Mouse (Mus musculus) kidney, embryonic 14.5 days (tissue): ENCODE measurements around the gene Ccnyl1. TPM values are rescaled to one million over a fixed set of nuclear protein-coding genes. Genes with fewer than 3 reads are reported as not detected.

ENCODE experiments used
- ATAC-seq: fragments of 200-750 bp; cut with Nextera tagmentation; 2 replicates; pipeline ENCODE4 v1.8.0; 2017; ENCODE audit warnings: moderate number of reproducible peaks, mild to moderate bottlenecking, moderate TSS enrichment, moderate library complexity; ENCODE audit not compliant: low FRiP score, low TSS enrichment
- H3K27ac ChIP-seq: fragments of 300-500 bp; sonication (generic); 2 replicates; pipeline ENCODE4 v1.5.1; 2014; ENCODE audit warnings: low read depth, mild to moderate bottlenecking, low read length, moderate library complexity, mixed read lengths
- H3K27me3 ChIP-seq: fragments of 300-500 bp; sonication (generic); 2 replicates; pipeline ENCODE4 v1.6.1; 2014; ENCODE audit warnings: mild to moderate bottlenecking, low read length; ENCODE audit not compliant: control insufficient read depth, insufficient read depth
- H3K36me3 ChIP-seq: fragments of 300-500 bp; sonication (generic); 2 replicates; pipeline ENCODE4 v1.6.1; 2014; ENCODE audit warnings: low read length, mixed read lengths; ENCODE audit not compliant: control insufficient read depth, insufficient read depth
- H3K4me1 ChIP-seq: fragments of 300-500 bp; sonication (generic); 2 replicates; pipeline ENCODE4 v1.6.1; 2014; ENCODE audit warnings: low read length, mixed read lengths; ENCODE audit not compliant: control insufficient read depth, insufficient read depth
- H3K4me2 ChIP-seq: fragments of 300-500 bp; sonication (generic); replicated peaks from 2 replicates; pipeline ENCODE4 v1.6.1; 2014; ENCODE audit warnings: low read depth, mild to moderate bottlenecking, low read length
- H3K4me3 ChIP-seq: fragments of 300-500 bp; sonication (generic); 2 replicates; pipeline ENCODE4 v1.5.1; 2014; ENCODE audit warnings: mild to moderate bottlenecking, low read length
- H3K9ac ChIP-seq: fragments of 300-500 bp; sonication (generic); 2 replicates; pipeline ENCODE4 v1.6.1; 2014; ENCODE audit warnings: low read depth, mild to moderate bottlenecking, low read length, moderate library complexity
- H3K9me3 ChIP-seq: fragments of 300-500 bp; sonication (generic); 2 replicates; pipeline ENCODE4 v1.6.1; 2016; ENCODE audit warnings: low read length; ENCODE audit not compliant: control insufficient read depth
- WGBS: fragments of 180-500 bp; shearing (Covaris S2); extraction: QIAGEN DNeasy Blood & Tissue Kit; methylation state at CpG from one replicate; pipeline ENCODE4 v1.1.7; 2014; 5-methylcytosine and 5-hydroxymethylcytosine counted together
- polyA plus RNA-seq: library from polyadenylated mRNA; unstranded; fragments of >200 nt; fragmentation: Nextera tagmentation; extraction: Ambion mirVana; gene quantifications from 2 replicates; pipeline ENCODE4 v1.2.1, GENCODE M21; 2014

Ccnyl1 gene
- polyA plus RNA-seq, 1 experiment from 2014 or later, result 11.3 TPM

GRCm38 (mm10) chr1:64658876-64659275 lies 31.4 kb upstream of the Ccnyl1 start:
- ATAC-seq, result no peak
- Histone ChIP-seq H3K4me1 (no peaks in the 10 kb centered on the region), H3K4me3 (no peak overlapping the region), H3K27ac (peak overlapping the region; percentile 75; the same call in 1 of the 2 replicates), H3K36me3 (no peaks in the 10 kb centered on the region), H3K4me2 (no peak overlapping the region), H3K9me3 (no peaks in the 10 kb centered on the region), H3K27me3 (no peaks in the 10 kb centered on the region), H3K9ac (no peak overlapping the region)
- 65% methylated on average over 7 of the region's 7 CpGs for WGBS

- no peak overlapping the region for H3K9ac ChIP-seq
- no peak for ATAC-seq
- no peaks in the 10 kb centered on the region for H3K27me3 ChIP-seq
- no peaks in the 10 kb centered on the region for H3K36me3 ChIP-seq
- no peaks in the 10 kb centered on the region for H3K4me1 ChIP-seq
- no peak overlapping the region for H3K27ac ChIP-seq
- no peak overlapping the region for H3K4me3 ChIP-seq
- H3K9me3 ChIP-seq, result no peaks in the 10 kb centered on the region
- 28% methylated on average over 2 of the region's 2 CpGs for WGBS
- no peak overlapping the region for H3K4me2 ChIP-seq
These were observed 23.1 kb upstream of the Ccnyl1 start for GRCm38 (mm10) chr1:64667111-64667633.

- H3K27me3 ChIP-seq, result no peaks in the 10 kb centered on the region
- no peaks in the 10 kb centered on the region for H3K4me1 ChIP-seq
- H3K36me3 ChIP-seq, result no peaks in the 10 kb centered on the region
- H3K27ac ChIP-seq, result no peak overlapping the region
- ATAC-seq, result no peak
- no peak overlapping the region for H3K9ac ChIP-seq
- no peak overlapping the region for H3K4me3 ChIP-seq
- H3K9me3 ChIP-seq, result no peaks in the 10 kb centered on the region
- 74% methylated on average over 2 of the region's 2 CpGs for WGBS
- no peak overlapping the region for H3K4me2 ChIP-seq
These were observed 20.8 kb upstream of the Ccnyl1 start for GRCm38 (mm10) chr1:64669451-64669850.

GRCm38 (mm10) chr1:64673931-64674330 lies 16.3 kb upstream of the Ccnyl1 start:
- Histone ChIP-seq H3K4me2 (no peak overlapping the region), H3K4me1 (no peaks in the 10 kb centered on the region), H3K36me3 (no peaks in the 10 kb centered on the region), H3K9ac (no peak overlapping the region), H3K27ac (no peak overlapping the region), H3K27me3 (no peaks in the 10 kb centered on the region), H3K4me3 (no peak overlapping the region), H3K9me3 (no peaks in the 10 kb centered on the region)
- 90% methylated on average over 5 of the region's 5 CpGs for WGBS
- no peak for ATAC-seq

- Histone ChIP-seq H3K36me3 (no peaks in the 10 kb centered on the region), H3K9me3 (no peaks in the 10 kb centered on the region), H3K9ac (no peak overlapping the region), H3K4me2 (no peak overlapping the region), H3K4me1 (no peaks in the 10 kb centered on the region), H3K27ac (no peak overlapping the region), H3K4me3 (no peak overlapping the region), H3K27me3 (no peaks in the 10 kb centered on the region)
- ATAC-seq, result peak; percentile 64; the same call in 1 of the 2 replicates
- WGBS, result 21% methylated on average over 6 of the region's 6 CpGs
These were observed 14.0 kb upstream of the Ccnyl1 start for GRCm38 (mm10) chr1:64676060-64676839.

- Histone ChIP-seq H3K27ac (no peak overlapping the region), H3K4me1 (no peaks in the 10 kb centered on the region), H3K4me2 (no peak overlapping the region), H3K9me3 (no peaks in the 10 kb centered on the region), H3K27me3 (no peaks in the 10 kb centered on the region), H3K4me3 (no peak overlapping the region), H3K36me3 (no peaks in the 10 kb centered on the region), H3K9ac (no peak overlapping the region)
- 88% methylated on average over 3 of the region's 3 CpGs for WGBS
- no peak for ATAC-seq
These were observed 8.8 kb upstream of the Ccnyl1 start for GRCm38 (mm10) chr1:64681499-64681898.

GRCm38 (mm10) chr1:64683039-64683438 lies 7.2 kb upstream of the Ccnyl1 start:
- no peaks in the 10 kb centered on the region for H3K9me3 ChIP-seq
- no peaks in the 10 kb centered on the region for H3K36me3 ChIP-seq
- H3K27me3 ChIP-seq, result no peaks in the 10 kb centered on the region
- 88% methylated on average over 3 of the region's 3 CpGs for WGBS
- no peak overlapping the region for H3K27ac ChIP-seq
- H3K4me1 ChIP-seq, result no peaks in the 10 kb centered on the region
- no peak overlapping the region for H3K4me2 ChIP-seq
- H3K4me3 ChIP-seq, result no peak overlapping the region
- H3K9ac ChIP-seq, result no peak overlapping the region
- ATAC-seq, result no peak

- no peak overlapping the region for H3K27ac ChIP-seq
- no peak for ATAC-seq
- 97% methylated on average over 2 of the region's 2 CpGs for WGBS
These were observed 5.8 kb upstream of the Ccnyl1 start for GRCm38 (mm10) chr1:64684440-64684839.

GRCm38 (mm10) chr1:64688046-64688445 lies 2.2 kb upstream of the Ccnyl1 start:
- Histone ChIP-seq H3K9ac (no peak overlapping the region), H3K36me3 (no peaks in the 10 kb centered on the region), H3K4me1 (peaks cover 6% of the 10 kb centered on the region), H3K4me2 (no peak overlapping the region), H3K4me3 (no peak overlapping the region), H3K27ac (no peak overlapping the region), H3K27me3 (no peaks in the 10 kb centered on the region), H3K9me3 (no peaks in the 10 kb centered on the region)
- WGBS, result 61% methylated on average over 4 of the region's 4 CpGs
- ATAC-seq, result no peak

More at GRCm38 (mm10) chr1:64684440-64684839, 5.8 kb upstream of the Ccnyl1 start:
- peaks cover under 1% of the 10 kb centered on the region; the same call in 1 of the 2 replicates for H3K4me1 ChIP-seq
- no peaks in the 10 kb centered on the region for H3K36me3 ChIP-seq
- H3K9me3 ChIP-seq, result no peaks in the 10 kb centered on the region
- H3K9ac ChIP-seq, result no peak overlapping the region
- H3K4me2 ChIP-seq, result no peak overlapping the region
- H3K27me3 ChIP-seq, result no peaks in the 10 kb centered on the region
- H3K4me3 ChIP-seq, result no peak overlapping the region
